Mouse (Mus musculus) retina, postnatal 1 day (tissue): ENCODE measurements around the gene Olfr368.

ENCODE experiments used
- DNase-seq: peaks from one replicate; pipeline ENCODE4 v3.0.0-alpha.2; 2012

The Olfr368 gene

GRCm38 (mm10) chr2:37326215-37326614 is at the start of gene Olfr368:
TSS of gene Olfr368 (plus strand) at chr2:37326515.
- DNase-seq = no peak

GRCm38 (mm10) chr2:37333321-37333720 is 7.0 kb downstream of the Olfr368 start:
- no peak for DNase-seq

- peak; percentile 67 for DNase-seq
These were observed 12.3 kb downstream of the Olfr368 start for GRCm38 (mm10) chr2:37338497-37339187.

- DNase-seq = no peak
These were observed 25.4 kb downstream of the Olfr368 start for GRCm38 (mm10) chr2:37351671-37352070.

GRCm38 (mm10) chr2:37355571-37355970 is 29.3 kb downstream of the Olfr368 start:
- no peak for DNase-seq

GRCm38 (mm10) chr2:37358633-37359540 is 32.6 kb downstream of the Olfr368 start, which contains the start of gene Pdcl:
TSS of gene Pdcl (minus strand) at chr2:37359332.
- peak; percentile 98 for DNase-seq

GRCm38 (mm10) chr2:37359908-37360307 is 33.6 kb downstream of the Olfr368 start:
- no peak for DNase-seq

GRCm38 (mm10) chr2:37370651-37371050 is 44.3 kb downstream of the Olfr368 start:
- no peak for DNase-seq

GRCm38 (mm10) chr2:37376018-37376417 is 49.7 kb downstream of the Olfr368 start:
- no peak for DNase-seq

GRCm38 (mm10) chr2:37380189-37380588 is 53.9 kb downstream of the Olfr368 start:
- peak; percentile 81 for DNase-seq
